Mouse (Mus musculus): ENCODE measurements around the gene Inf2. TPM values are rescaled to one million over a fixed set of nuclear protein-coding genes. Genes with fewer than 3 reads are reported as not detected.

Inf2 gene
- total RNA-seq, 2 experiments from 2014 or later: 131 to 138 TPM

- Histone ChIP-seq H3K4me3 (no peak overlapping the region), H3K27ac (no peak overlapping the region)
- DNase-seq (ENCODE audit: low spot score in 2 of 2): no peak
- TF ChIP-seq CTCF (conservative IDR thresholded peaks at IDR 0.05): no peak
Measured at GRCm38 (mm10) chr12:112625700-112626099, 37.1 kb downstream of the Inf2 start.

DNA sequence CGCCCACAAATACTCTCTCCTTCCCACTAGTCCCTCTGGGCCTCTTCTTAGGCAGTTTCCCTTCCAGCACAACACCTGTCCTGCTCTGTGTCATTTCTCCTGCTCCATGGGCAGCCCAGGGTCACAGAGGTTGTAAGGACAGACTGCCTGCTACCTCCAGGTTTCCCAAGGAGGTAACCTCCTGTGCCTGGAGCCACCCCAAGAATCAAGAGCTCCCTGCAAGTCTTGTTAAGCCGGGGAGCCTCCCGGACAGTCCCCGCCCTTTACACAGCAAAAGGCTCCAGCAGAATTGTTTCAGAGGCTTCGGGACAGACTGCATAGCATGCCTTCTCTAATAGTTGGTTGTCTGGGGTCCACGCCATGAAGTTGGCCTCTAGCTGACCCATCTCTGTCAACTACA, 37.9 kb downstream of the Inf2 start:
- Histone ChIP-seq H3K4me3 (no peak overlapping the region), H3K27ac (no peak overlapping the region)
- DNase-seq (ENCODE audit: low spot score in 2 of 2): no peak
- TF ChIP-seq CTCF (conservative IDR thresholded peaks at IDR 0.05): no peak

DNA sequence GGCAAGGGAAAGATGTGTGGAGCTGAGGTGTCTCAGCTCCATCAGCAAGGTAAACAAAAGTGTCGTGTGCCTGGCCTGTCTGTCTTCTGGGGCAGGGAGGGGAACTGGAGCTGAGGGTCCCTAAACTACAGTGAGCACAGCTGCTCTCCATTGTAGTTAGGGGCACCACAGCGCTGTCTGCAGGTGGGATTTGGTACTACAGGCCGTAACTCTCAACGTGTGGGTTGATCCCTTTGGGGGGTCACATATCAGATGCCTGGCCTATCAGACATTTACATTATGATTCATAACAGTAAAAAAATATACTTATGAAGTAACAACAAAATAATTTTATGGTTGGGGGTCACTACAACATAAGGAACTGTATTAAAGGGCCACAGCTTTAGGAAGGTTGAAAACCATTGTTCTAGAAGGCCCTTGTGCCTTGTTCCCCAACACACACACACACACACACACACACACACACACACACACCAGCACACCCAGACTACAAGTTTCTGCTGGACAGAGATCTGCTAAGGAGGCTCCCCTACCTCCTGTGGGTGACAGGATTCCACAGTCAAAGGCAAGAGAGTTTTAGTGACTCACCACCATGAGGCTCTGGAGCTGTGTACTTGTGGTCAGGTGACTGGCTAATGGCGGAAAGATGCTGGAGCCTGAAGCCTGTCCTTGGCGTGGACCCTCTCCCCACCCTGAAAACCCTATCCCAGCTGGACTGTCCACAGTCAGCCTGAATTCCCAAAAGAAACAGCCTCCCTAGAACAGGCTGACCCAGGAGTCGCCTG, 38.7 kb downstream of the Inf2 start:
- no peak for DNase-seq (ENCODE audit: low spot score in 2 of 2)
- Histone ChIP-seq H3K4me3 (no peak overlapping the region), H3K27ac (no peak overlapping the region)
- peak; percentile 74 for TF ChIP-seq CTCF (conservative IDR thresholded peaks at IDR 0.05)

DNA sequence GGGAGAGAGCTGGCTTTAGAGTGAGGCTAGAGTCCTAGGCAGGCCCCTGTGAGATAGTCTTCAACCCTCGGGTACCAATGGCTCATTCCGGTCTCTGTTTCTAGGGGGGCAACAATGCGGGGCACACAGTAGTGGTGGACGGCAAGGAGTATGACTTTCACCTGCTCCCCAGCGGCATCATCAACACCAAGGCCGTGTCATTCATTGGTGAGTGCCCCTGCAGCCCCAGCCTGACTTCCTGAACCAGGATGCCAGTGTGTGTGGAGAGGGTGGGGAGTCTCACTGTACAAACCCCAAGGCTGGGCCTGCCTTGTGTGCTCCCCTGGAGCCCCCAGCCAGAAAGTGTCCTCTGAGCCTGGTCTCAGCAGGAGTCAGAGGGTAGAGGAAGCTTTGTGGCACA, 39.6 kb downstream of the Inf2 start:
- no peak for DNase-seq (ENCODE audit: low spot score in 2 of 2)
- TF ChIP-seq CTCF (conservative IDR thresholded peaks at IDR 0.05): no peak

DNA sequence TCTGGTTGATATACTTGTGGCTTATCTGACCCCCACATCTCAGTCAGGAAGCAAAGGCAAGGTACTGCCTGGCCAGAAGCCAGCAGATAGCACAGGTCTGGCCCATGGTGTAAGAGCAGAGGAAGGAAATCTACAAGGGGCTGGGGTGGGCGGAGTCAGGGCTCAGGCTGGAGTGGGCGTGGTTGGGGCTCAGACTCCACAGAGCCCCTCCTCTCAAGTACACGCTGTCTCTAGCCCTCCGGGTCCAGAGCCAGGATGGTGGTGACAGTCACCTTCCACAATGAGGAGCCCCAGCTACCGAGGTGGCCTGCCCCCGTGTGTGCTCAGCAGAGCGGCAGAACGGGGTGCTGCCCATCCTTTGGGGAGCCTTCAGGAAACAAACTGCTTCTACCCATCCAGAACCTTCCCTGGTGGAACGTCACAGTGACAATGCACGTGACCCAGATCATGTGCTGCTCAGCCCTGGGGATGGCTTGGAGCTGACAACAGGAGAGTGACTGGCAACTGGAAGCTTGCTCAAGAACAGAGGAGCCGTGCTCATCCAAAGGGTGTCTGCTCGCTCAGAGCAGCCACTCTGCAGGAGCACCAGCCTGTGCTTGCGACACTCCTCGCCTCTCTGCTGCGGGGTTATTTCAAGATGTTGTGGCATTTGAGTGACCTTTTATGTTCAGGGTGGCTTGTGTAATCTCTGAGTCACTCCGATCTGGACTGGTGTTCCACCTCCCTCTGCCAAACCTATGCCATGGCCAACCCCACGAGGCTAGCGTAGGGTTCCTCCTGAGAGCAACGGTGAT, 40.5 kb downstream of the Inf2 start:
- no peak for DNase-seq (ENCODE audit: low spot score in 2 of 2)
- Histone ChIP-seq H3K27ac (peak overlapping the region; percentile 68), H3K4me3 (peak overlapping the region; percentile 10; the same call in 1 of the 2 replicates)
- no peak for TF ChIP-seq CTCF (conservative IDR thresholded peaks at IDR 0.05)

More for the DNA sequence above, 39.6 kb downstream of the Inf2 start:
- Histone ChIP-seq H3K27ac (no peak overlapping the region), H3K4me3 (no peak overlapping the region)

- Histone ChIP-seq H3K27ac (no peak overlapping the region), H3K4me3 (no peak overlapping the region)
- no peak for DNase-seq (ENCODE audit: low spot score in 2 of 2)
- TF ChIP-seq CTCF (conservative IDR thresholded peaks at IDR 0.05): no peak
Measured at GRCm38 (mm10) chr12:112630029-112630428, 41.4 kb downstream of the Inf2 start.

GRCm38 (mm10) chr12:112630796-112631195, 42.2 kb downstream of the Inf2 start:
- no peak overlapping the region for H3K27ac ChIP-seq
- H3K4me3 ChIP-seq: no peak overlapping the region
- TF ChIP-seq CTCF (conservative IDR thresholded peaks at IDR 0.05): no peak
- no peak for DNase-seq (ENCODE audit: low spot score in 2 of 2)

- no peak for DNase-seq (ENCODE audit: low spot score in 2 of 2)
- H3K4me3 ChIP-seq: no peak overlapping the region
- no peak overlapping the region for H3K27ac ChIP-seq
- TF ChIP-seq CTCF (conservative IDR thresholded peaks at IDR 0.05): no peak
Measured at GRCm38 (mm10) chr12:112631472-112631871, 42.9 kb downstream of the Inf2 start.

GRCm38 (mm10) chr12:112632084-112632777, 43.6 kb downstream of the Inf2 start:
- TF ChIP-seq CTCF (conservative IDR thresholded peaks at IDR 0.05): no peak
- H3K4me3 ChIP-seq: no peak overlapping the region
- H3K27ac ChIP-seq: no peak overlapping the region
- no peak for DNase-seq (ENCODE audit: low spot score in 2 of 2)

DNA sequence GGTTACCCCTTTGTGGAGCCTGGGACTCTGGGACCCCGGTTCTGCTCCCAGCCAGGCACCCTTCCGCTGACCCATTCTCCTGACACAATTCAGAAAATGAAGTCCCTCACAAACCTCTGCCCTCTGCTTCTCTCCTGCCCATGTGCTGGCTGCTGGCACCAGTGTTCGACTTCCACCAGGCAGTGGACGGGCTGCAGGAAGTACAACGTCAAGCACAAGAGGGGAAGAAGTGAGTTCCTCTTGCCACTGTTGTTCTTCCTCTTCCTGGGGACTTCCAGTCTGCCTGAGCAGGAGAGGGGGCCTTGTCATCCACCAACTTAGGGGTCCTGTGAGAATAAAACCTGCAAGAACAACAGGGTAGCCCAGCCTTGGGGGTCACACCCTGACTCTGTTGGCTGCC, 44.3 kb downstream of the Inf2 start:
- H3K4me3 ChIP-seq: no peak overlapping the region
- H3K27ac ChIP-seq: no peak overlapping the region
- no peak for TF ChIP-seq CTCF (conservative IDR thresholded peaks at IDR 0.05)
- DNase-seq (ENCODE audit: low spot score in 2 of 2): no peak

DNA sequence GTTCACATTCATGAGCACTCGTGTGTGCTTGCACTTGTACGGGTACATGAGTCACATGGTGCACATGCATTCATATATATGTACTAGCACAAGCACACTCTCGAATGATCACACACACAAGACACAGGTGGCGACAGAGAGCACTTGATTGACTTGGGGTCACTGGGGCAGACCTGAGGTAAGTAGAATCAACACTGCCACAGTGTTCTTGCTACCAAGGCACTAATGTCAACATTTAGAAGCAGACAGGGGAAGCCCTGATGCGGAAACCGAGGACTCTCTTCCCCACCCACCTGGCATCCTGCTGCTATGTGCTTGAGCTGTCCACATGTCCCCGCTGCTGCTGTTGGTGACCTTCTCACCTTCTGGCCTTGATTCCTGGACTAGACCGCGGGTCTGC, 45.1 kb downstream of the Inf2 start:
- TF ChIP-seq CTCF (conservative IDR thresholded peaks at IDR 0.05): peak; percentile 32
- no peak for DNase-seq (ENCODE audit: low spot score in 2 of 2)
- Histone ChIP-seq H3K27ac (no peak overlapping the region), H3K4me3 (no peak overlapping the region)

- Histone ChIP-seq H3K4me3 (no peak overlapping the region), H3K27ac (no peak overlapping the region)
- no peak for TF ChIP-seq CTCF (conservative IDR thresholded peaks at IDR 0.05)
- DNase-seq (ENCODE audit: low spot score in 2 of 2): no peak
Measured at GRCm38 (mm10) chr12:112639526-112639925, 50.9 kb downstream of the Inf2 start.

DNA sequence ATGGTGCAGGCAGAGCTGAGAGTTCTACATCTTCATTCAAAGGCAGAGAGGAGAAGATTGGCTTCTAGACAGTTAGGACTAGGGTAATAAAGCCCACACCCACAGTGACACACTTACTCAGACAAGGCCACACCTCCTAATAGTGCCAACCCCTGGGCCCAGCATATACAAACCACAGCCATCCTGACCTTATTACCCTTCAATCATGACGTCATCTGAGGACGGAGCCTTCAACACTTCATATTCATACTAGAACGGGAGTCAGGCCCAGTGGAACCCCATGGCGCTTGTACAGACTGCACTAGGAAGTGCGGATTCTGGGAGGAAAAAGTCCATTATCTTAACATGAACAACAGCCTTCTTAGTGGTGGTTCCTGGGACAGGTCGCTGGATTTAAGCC, 54.5 kb downstream of the Inf2 start:
- no peak overlapping the region for H3K4me3 ChIP-seq
- TF ChIP-seq CTCF (conservative IDR thresholded peaks at IDR 0.05): no peak
- H3K27ac ChIP-seq: no peak overlapping the region
- DNase-seq (ENCODE audit: low spot score in 2 of 2): no peak

Measured in layer of hippocampus, adult 2 months (tissue).